Mouse (Mus musculus): ENCODE results near the gene Npc1l1.

Npc1l1 gene

DNA sequence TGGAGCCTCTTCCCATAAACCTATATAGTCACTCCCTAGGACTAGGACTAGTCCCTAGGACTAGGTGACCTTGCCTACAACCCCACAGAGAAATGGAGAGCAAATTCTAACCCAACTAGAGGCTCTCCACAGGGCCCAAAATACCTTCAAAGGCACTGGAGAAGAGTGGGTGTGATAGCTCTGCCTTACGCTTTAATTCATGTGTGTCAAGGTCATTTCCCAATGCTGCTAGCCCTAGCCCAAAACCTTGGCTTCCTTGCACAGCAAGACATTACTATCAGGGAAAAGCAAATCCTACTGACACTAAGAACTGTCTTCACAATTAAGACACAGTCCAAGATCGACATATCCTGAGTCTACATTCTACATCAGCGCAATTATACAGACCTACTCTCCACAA, 66.9 kb downstream of the Npc1l1 start:
- DNase-seq (ENCODE audit: low spot score), result no peak

DNA sequence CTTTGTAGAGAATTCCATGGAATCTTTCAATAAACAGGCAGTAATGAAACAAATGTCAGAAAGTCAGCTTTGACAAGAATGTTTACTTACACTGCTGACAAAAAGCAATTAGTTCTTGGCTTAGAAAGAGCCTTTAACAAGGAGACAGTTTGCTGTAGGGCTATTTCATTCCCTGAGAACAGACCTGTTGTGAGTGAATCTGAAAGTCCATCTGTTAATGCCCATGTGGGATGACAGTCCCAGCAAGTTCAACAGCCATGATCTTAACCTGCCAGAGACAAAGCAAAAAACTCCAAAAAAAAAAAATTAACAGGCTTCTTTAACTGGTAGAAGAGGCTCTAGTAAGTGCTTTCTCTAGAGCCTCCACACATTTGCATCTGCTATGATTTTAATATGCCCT, 68.4 kb downstream of the Npc1l1 start:
- DNase-seq (ENCODE audit: low spot score), result no peak

Data from ovary, adult 18-20 months (tissue).